Mouse (Mus musculus) lung, postnatal 0 days (tissue): ENCODE results near the gene Olfml2a.

Experiments
- CTCF ChIP-seq: IDR thresholded peaks from 2 replicates; pipeline ENCODE4 v1.5.1; 2016; ENCODE audit warnings: antibody characterized with exemption, mild to moderate bottlenecking
- EP300 ChIP-seq: IDR thresholded peaks from 2 replicates; pipeline ENCODE4 v1.6.1; 2016; ENCODE audit warnings: antibody characterized with exemption, mild to moderate bottlenecking, control low read depth

DNA sequence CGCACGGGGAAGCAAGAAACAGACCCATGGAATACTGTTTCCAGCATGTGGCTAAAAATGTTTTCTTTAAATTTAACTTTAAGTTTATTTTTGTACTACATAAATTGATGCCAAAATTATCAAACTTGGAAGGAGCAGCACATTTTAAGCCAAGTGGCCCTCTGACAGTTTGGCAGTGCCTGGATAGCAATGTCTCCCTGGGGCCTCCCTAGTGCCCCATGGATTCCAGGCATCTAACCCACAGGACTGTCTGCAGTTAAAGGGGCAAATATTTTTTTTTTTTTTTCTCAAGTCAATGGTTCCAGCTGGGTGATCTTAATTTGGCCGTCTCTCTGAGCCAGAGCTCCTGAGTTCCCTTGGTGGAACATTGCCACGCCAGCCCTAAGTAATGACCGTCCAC, 11.4 kb downstream of the Olfml2a start:
- no peak for TF ChIP-seq CTCF
- no peak for TF ChIP-seq EP300
